Mouse (Mus musculus) forebrain, embryonic 11.5 days (tissue): ENCODE measurements around the gene S100b. TPM values are rescaled to one million over a fixed set of nuclear protein-coding genes. Genes with fewer than 3 reads are reported as not detected.
A peak's percentile ranks its signal among the peaks of the same experiment; 100 is the strongest.

Experiments
- ATAC-seq: fragments of 200-750 bp; cut with Nextera tagmentation; replicated peaks from 2 replicates; pipeline ENCODE4 v1.8.0; 2017; ENCODE audit warnings: moderate TSS enrichment; ENCODE audit not compliant: low FRiP score
- DNase-seq: peaks from one replicate; pipeline ENCODE4 v3.0.0-alpha.2; 2017; ENCODE audit warnings: low spot score
- H3K27ac ChIP-seq: fragments of 300-500 bp; sonication (generic); 2 replicates; pipeline ENCODE4 v1.5.1; 2014; ENCODE audit warnings: low read depth, low read length
- H3K27me3 ChIP-seq: fragments of 300-500 bp; sonication (generic); 2 replicates; pipeline ENCODE4 v1.6.1; 2014; ENCODE audit warnings: mild to moderate bottlenecking, low read length, mixed read lengths; ENCODE audit not compliant: control insufficient read depth, insufficient read depth
- H3K36me3 ChIP-seq: fragments of 300-500 bp; sonication (generic); 2 replicates; pipeline ENCODE4 v1.6.1; 2014; ENCODE audit warnings: mild to moderate bottlenecking, low read length, moderate library complexity, mixed read lengths; ENCODE audit not compliant: control insufficient read depth, insufficient read depth
- H3K4me1 ChIP-seq: fragments of 300-500 bp; sonication (generic); replicated peaks from 2 replicates; pipeline ENCODE4 v1.6.1; 2014; ENCODE audit warnings: low read length, mixed read lengths; ENCODE audit not compliant: control insufficient read depth, insufficient read depth
- H3K4me2 ChIP-seq: fragments of 300-500 bp; sonication (generic); 2 replicates; pipeline ENCODE4 v1.6.1; 2014; ENCODE audit warnings: low read depth, mild to moderate bottlenecking, low read length, moderate library complexity, mixed read lengths; ENCODE audit not compliant: severe bottlenecking
- H3K4me3 ChIP-seq: fragments of 300-500 bp; sonication (generic); 2 replicates; pipeline ENCODE4 v1.5.1; 2014; ENCODE audit warnings: low read depth, low read length
- H3K9ac ChIP-seq: fragments of 300-500 bp; sonication (generic); 2 replicates; pipeline ENCODE4 v1.6.1; 2014; ENCODE audit warnings: low read length
- H3K9me3 ChIP-seq: fragments of 300-500 bp; sonication (generic); 2 replicates; pipeline ENCODE4 v1.6.1; 2016; ENCODE audit warnings: low read length, mixed read lengths; ENCODE audit not compliant: control insufficient read depth
- WGBS: fragments of 180-500 bp; shearing (Covaris S2); extraction: QIAGEN DNeasy Blood & Tissue Kit; methylation state at CpG from one replicate; pipeline ENCODE4 v1.1.7; 2014; 5-methylcytosine and 5-hydroxymethylcytosine counted together
- polyA plus RNA-seq: library from polyadenylated mRNA; unstranded; fragments of >200 nt; fragmentation: Nextera tagmentation; extraction: Ambion mirVana; gene quantifications from 2 replicates; pipeline ENCODE4 v1.2.1, GENCODE M21; 2014

Gene S100b
- polyA plus RNA-seq, result 0.12 TPM in 1 of 2 replicates, not detected in the other

DNA sequence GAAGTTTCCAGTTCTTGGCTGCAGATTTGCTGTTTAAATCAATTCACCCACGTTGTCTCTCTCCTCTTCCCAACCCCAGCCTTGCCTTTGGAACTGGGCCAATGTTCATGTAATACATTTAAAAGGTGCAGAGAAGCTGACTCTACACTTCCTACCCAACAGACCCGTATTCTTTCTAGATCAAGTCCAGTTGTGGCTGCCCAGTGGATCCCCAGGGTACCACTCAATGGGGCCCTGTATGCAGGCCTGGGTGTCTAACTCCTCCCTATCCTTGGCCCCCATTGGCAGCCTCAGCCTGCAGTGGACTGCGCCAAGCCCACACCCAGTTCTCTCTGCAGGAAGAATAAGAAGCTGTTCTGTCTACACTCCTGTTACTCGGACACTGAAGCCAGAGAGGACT is at the start of gene S100b:
S100b (plus strand) TSS at position 318 of the 400 bp plus-strand sequence.
- 76% methylated on average over 4 of the region's 4 CpGs for WGBS
- ATAC-seq (no peak), DNase-seq (no peak)

DNA sequence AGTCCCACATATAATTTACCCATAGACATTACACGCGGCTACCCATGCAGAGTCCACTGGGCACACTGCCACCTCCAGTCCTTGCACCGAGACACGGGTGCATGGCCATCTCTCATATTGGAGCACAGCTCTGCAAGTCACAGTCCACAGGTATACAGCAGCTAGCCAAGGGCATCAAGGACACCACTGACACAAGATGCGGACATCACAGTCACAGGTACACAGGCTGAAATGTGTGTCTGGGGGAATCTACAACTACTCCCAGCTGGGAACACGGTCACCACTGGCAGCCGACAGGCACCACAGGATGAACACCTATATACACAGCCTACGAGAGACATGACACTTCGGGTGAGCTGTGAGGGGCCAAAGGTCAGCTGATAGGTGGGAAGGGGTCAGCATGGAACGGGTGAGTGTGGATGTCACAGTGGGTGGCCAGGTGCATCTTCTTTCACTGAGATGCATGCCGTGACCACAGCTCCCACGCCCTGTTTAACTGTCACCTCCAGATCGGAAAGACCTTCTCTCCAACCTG is 46.3 kb upstream of the S100b start:
- Histone ChIP-seq H3K9ac (no peak overlapping the region), H3K4me2 (no peak overlapping the region), H3K4me3 (no peak overlapping the region), H3K4me1 (no peaks in the 10 kb centered on the region), H3K27ac (no peak overlapping the region), H3K27me3 (no peaks in the 10 kb centered on the region), H3K9me3 (no peaks in the 10 kb centered on the region), H3K36me3 (no peaks in the 10 kb centered on the region; the same call in 1 of the 2 replicates)
- WGBS, result 93% methylated on average over 13 of the region's 13 CpGs
- DNase-seq, result no peak
- ATAC-seq, result no peak

More for the DNA sequence above, at the start of gene S100b:
- Histone ChIP-seq H3K9me3 (no peaks in the 10 kb centered on the region), H3K36me3 (no peaks in the 10 kb centered on the region), H3K4me1 (no peaks in the 10 kb centered on the region), H3K4me3 (no peak within 1 kb of the TSS), H3K9ac (no peak within 1 kb of the TSS), H3K27ac (no peak within 1 kb of the TSS), H3K4me2 (no peak within 1 kb of the TSS), H3K27me3 (no peaks in the 10 kb centered on the region)

GRCm38 (mm10) chr10:76209241-76209640 is 44.4 kb upstream of the S100b start:
- 86% methylated on average over 8 of the region's 8 CpGs for WGBS
- DNase-seq (no peak), ATAC-seq (no peak)
- H3K4me2 ChIP-seq, result no peak overlapping the region
- peaks cover 5% of the 10 kb centered on the region; the same call in 1 of the 2 replicates for H3K36me3 ChIP-seq
- H3K4me1 ChIP-seq, result no peaks in the 10 kb centered on the region
- no peaks in the 10 kb centered on the region for H3K27me3 ChIP-seq
- no peak overlapping the region for H3K9ac ChIP-seq
- H3K9me3 ChIP-seq, result no peaks in the 10 kb centered on the region; the same call in 1 of the 2 replicates
- H3K27ac ChIP-seq, result no peak overlapping the region
- H3K4me3 ChIP-seq, result no peak overlapping the region

DNA sequence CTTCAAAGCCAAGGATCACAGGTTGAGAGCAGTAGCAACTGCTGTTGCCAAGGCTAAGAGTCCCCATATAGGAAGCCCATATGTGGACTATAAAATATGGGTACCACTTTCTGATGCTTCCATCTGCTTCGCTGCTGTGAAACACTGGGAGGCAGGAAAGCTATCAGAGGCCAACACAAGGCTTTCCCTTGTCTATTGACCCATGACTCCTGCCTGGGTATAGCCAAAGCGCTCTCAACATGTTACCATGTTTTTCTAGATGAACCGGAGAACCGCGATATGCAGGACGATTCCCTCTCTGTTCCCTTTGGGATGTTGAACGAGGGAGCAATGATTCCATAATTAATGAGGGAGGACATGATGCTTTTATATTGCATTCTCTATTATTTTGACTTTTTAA is 42.8 kb upstream of the S100b start:
- H3K36me3 ChIP-seq, result peaks cover 18% of the 10 kb centered on the region; the same call in 1 of the 2 replicates
- H3K4me3 ChIP-seq, result no peak overlapping the region
- WGBS, result 93% methylated on average over 7 of the region's 7 CpGs
- no peak overlapping the region for H3K9ac ChIP-seq
- no peak for ATAC-seq
- no peaks in the 10 kb centered on the region for H3K27me3 ChIP-seq
- DNase-seq, result no peak
- H3K27ac ChIP-seq, result no peak overlapping the region
- H3K4me1 ChIP-seq, result no peaks in the 10 kb centered on the region
- H3K9me3 ChIP-seq, result peaks cover 8% of the 10 kb centered on the region; the same call in 1 of the 2 replicates
- H3K4me2 ChIP-seq, result no peak overlapping the region

- ATAC-seq, result no peak
Measured at GRCm38 (mm10) chr10:76212121-76212520, 41.5 kb upstream of the S100b start.

GRCm38 (mm10) chr10:76214161-76214560 is 39.5 kb upstream of the S100b start:
- DNase-seq (no peak), ATAC-seq (no peak)
- H3K27ac ChIP-seq, result no peak overlapping the region
- no peaks in the 10 kb centered on the region for H3K4me1 ChIP-seq
- H3K27me3 ChIP-seq, result no peaks in the 10 kb centered on the region
- peaks cover 8% of the 10 kb centered on the region; the same call in 1 of the 2 replicates for H3K9me3 ChIP-seq
- H3K9ac ChIP-seq, result no peak overlapping the region
- H3K4me2 ChIP-seq, result no peak overlapping the region
- peaks cover 21% of the 10 kb centered on the region; the same call in 1 of the 2 replicates for H3K36me3 ChIP-seq
- 88% methylated on average over 4 of the region's 4 CpGs for WGBS
- H3K4me3 ChIP-seq, result no peak overlapping the region

More at GRCm38 (mm10) chr10:76212121-76212520, 41.5 kb upstream of the S100b start:
- Histone ChIP-seq H3K4me3 (no peak overlapping the region), H3K9me3 (peaks cover 8% of the 10 kb centered on the region; the same call in 1 of the 2 replicates), H3K27me3 (no peaks in the 10 kb centered on the region), H3K9ac (no peak overlapping the region), H3K4me2 (no peak overlapping the region), H3K27ac (no peak overlapping the region), H3K36me3 (peaks cover 20% of the 10 kb centered on the region; the same call in 1 of the 2 replicates), H3K4me1 (no peaks in the 10 kb centered on the region)
- 93% methylated on average over 6 of the region's 6 CpGs for WGBS
- DNase-seq, result no peak

DNA sequence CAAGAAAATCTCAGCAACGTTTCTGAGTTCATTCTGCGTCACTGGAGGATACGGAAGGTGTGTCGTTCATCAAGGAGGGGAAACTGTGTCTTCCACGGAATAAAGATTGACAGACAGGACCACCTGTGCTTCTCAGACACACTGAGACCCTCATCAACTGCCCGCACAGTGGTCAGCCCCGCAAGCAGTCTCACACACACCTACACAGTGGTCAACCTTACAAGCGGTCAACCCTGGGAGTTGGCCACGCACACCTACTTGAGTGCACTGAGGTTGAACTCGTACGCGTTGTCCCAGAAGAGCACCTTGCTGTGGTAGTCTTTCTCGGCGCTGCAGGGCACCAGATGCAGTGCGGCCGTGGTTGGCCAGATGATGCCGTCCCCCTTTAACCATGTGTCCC is 36.6 kb upstream of the S100b start:
- no peaks in the 10 kb centered on the region for H3K27me3 ChIP-seq
- DNase-seq (no peak), ATAC-seq (no peak)
- no peaks in the 10 kb centered on the region for H3K4me1 ChIP-seq
- peaks cover 8% of the 10 kb centered on the region; the same call in 1 of the 2 replicates for H3K9me3 ChIP-seq
- H3K4me2 ChIP-seq, result no peak overlapping the region
- H3K36me3 ChIP-seq, result peaks cover 21% of the 10 kb centered on the region; the same call in 1 of the 2 replicates
- H3K9ac ChIP-seq, result no peak overlapping the region
- 97% methylated on average over 17 of the region's 17 CpGs for WGBS
- H3K27ac ChIP-seq, result no peak overlapping the region
- H3K4me3 ChIP-seq, result no peak overlapping the region

- H3K9ac ChIP-seq, result no peak overlapping the region
- H3K36me3 ChIP-seq, result peaks cover 21% of the 10 kb centered on the region; the same call in 1 of the 2 replicates
- H3K9me3 ChIP-seq, result peaks cover 8% of the 10 kb centered on the region; the same call in 1 of the 2 replicates
- H3K27ac ChIP-seq, result no peak overlapping the region
- H3K4me1 ChIP-seq, result no peaks in the 10 kb centered on the region
- H3K4me2 ChIP-seq, result no peak overlapping the region
- H3K4me3 ChIP-seq, result no peak overlapping the region
- ATAC-seq (no peak), DNase-seq (peak; percentile 30)
- no peaks in the 10 kb centered on the region for H3K27me3 ChIP-seq
- 91% methylated on average over 9 of the region's 9 CpGs for WGBS
Measured at GRCm38 (mm10) chr10:76218240-76218639, 35.4 kb upstream of the S100b start.

- Histone ChIP-seq H3K27me3 (no peaks in the 10 kb centered on the region), H3K9me3 (no peaks in the 10 kb centered on the region), H3K27ac (no peak overlapping the region), H3K9ac (no peak overlapping the region), H3K36me3 (no peaks in the 10 kb centered on the region; the same call in 1 of the 2 replicates), H3K4me3 (no peak overlapping the region), H3K4me2 (no peak overlapping the region), H3K4me1 (no peaks in the 10 kb centered on the region)
- 94% methylated on average over 11 of the region's 11 CpGs for WGBS
- DNase-seq (peak; percentile 33), ATAC-seq (no peak)
Measured at GRCm38 (mm10) chr10:76225944-76226343, 27.7 kb upstream of the S100b start.
